Mouse (Mus musculus) right cerebral cortex, postnatal 10 days (tissue): ENCODE measurements around the gene Sgcd.

Experiments
- DNase-seq, 2 experiments: peaks; one replicate each; pipeline ENCODE4 v3.0.0; 2021; ENCODE audit warnings: low spot score in 2 of 2

Gene Sgcd

GRCm38 (mm10) chr11:47139867-47140266 is 848.9 kb downstream of the Sgcd start:
- DNase-seq: no peak

GRCm38 (mm10) chr11:47139271-47139670 is 849.5 kb downstream of the Sgcd start:
- no peak for DNase-seq

GRCm38 (mm10) chr11:47132410-47132809 is 856.4 kb downstream of the Sgcd start:
- DNase-seq: no peak

- DNase-seq: no peak
Measured at GRCm38 (mm10) chr11:47130432-47130831, 858.3 kb downstream of the Sgcd start.

- DNase-seq: no peak
Measured at GRCm38 (mm10) chr11:47129992-47130391, 858.8 kb downstream of the Sgcd start.

- DNase-seq: no peak
Measured at GRCm38 (mm10) chr11:47129166-47129565, 859.6 kb downstream of the Sgcd start.

- no peak for DNase-seq
Measured at GRCm38 (mm10) chr11:47128331-47128730, 860.4 kb downstream of the Sgcd start.

GRCm38 (mm10) chr11:47120874-47121273 is 867.9 kb downstream of the Sgcd start:
- DNase-seq: no peak

GRCm38 (mm10) chr11:47117896-47118295 is 870.9 kb downstream of the Sgcd start:
- no peak for DNase-seq

GRCm38 (mm10) chr11:47114366-47114765 is 874.4 kb downstream of the Sgcd start:
- no peak for DNase-seq

GRCm38 (mm10) chr11:47113081-47113480 is 875.7 kb downstream of the Sgcd start:
- DNase-seq: no peak

- DNase-seq: peak; percentile 67 to 71
Measured at GRCm38 (mm10) chr11:47110314-47110713, 878.5 kb downstream of the Sgcd start.

- DNase-seq: no peak
Measured at GRCm38 (mm10) chr11:47107661-47108060, 881.1 kb downstream of the Sgcd start.

- no peak for DNase-seq
Measured at GRCm38 (mm10) chr11:47093296-47093912, 895.4 kb downstream of the Sgcd start.

GRCm38 (mm10) chr11:47082517-47082916 is 906.3 kb downstream of the Sgcd start:
- no peak for DNase-seq

GRCm38 (mm10) chr11:47073538-47073937 is 915.2 kb downstream of the Sgcd start:
- no peak for DNase-seq

- DNase-seq: no peak
Measured at GRCm38 (mm10) chr11:47071161-47071560, 917.6 kb downstream of the Sgcd start.

GRCm38 (mm10) chr11:47069769-47070384 is 918.9 kb downstream of the Sgcd start:
- DNase-seq: no peak

- no peak for DNase-seq
Measured at GRCm38 (mm10) chr11:47063690-47064089, 925.1 kb downstream of the Sgcd start.

- DNase-seq: peak in 1 of 2 experiments; percentile 23
Measured at GRCm38 (mm10) chr11:47050390-47050789, 938.4 kb downstream of the Sgcd start.

- DNase-seq: no peak
Measured at GRCm38 (mm10) chr11:47049756-47050155, 939.0 kb downstream of the Sgcd start.

- DNase-seq: no peak
Measured at GRCm38 (mm10) chr11:47032318-47032717, 956.5 kb downstream of the Sgcd start.

GRCm38 (mm10) chr11:47020874-47021273 is 967.9 kb downstream of the Sgcd start:
- no peak for DNase-seq

- DNase-seq: peak in 1 of 2 experiments; percentile 21
Measured at GRCm38 (mm10) chr11:47018139-47018538, 970.6 kb downstream of the Sgcd start.
